In the genomic region with DNA sequence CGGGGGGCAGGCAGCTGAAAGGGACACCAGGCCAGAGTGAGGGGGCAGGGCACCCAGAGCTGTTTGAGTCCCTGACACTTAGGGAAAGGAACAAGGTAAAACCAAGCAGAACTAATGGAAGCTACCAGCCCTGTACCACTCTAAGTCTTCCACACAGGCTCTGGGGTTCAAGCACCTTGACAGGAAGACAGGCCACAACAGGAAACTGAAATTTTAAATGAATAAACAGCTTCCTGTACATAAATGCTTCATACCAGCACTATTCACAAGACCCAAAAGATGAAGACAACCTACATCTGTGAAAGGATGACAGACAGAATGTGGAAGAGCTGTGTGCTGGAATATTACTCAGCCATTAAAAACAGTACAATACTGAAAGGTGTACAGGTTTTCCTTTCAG, we compare ENCODE assay signal across 21 mouse cellular contexts. TPM values are rescaled to one million over a fixed set of nuclear protein-coding genes. Genes with fewer than 3 reads are reported as not detected.
"Had no signal": no experiment of that assay in that cellular context is flagged by ENCODE, and none has a peak within 500 bp of the region (broad histone marks: within the 10 kb centered on the region; RNA-seq: fewer than 3 reads in every experiment).

No protein-coding gene starts in this region.

- ATAC-seq: midbrain, embryonic 16.5 days had no signal

- DNase-seq: lung, adult 18-20 months; lung, embryonic 14.5 days; lung, postnatal 10 days; lung, postnatal 4 days; midbrain, embryonic 14.5 days; retina, postnatal 1 day; right cerebral cortex, adult 18-20 months; right cerebral cortex, postnatal 25 days; right cerebral cortex, postnatal 4 days; spleen, adult 18-20 months; thymus, adult 2 months; thymus, postnatal 25 days; thymus, postnatal 4 days had no signal

- H3K9me3 ChIP-seq: midbrain, embryonic 10.5 days; midbrain, embryonic 12.5 days; neural tube, embryonic 13.5 days; neural tube, embryonic 15.5 days had no signal

- H3K4me2 ChIP-seq: lung, embryonic 14.5 days; midbrain, embryonic 12.5 days; neural tube, embryonic 13.5 days; neural tube, embryonic 15.5 days had no signal

- H3K27ac ChIP-seq: midbrain, embryonic 10.5 days; midbrain, embryonic 12.5 days; neural tube, embryonic 13.5 days; neural tube, embryonic 15.5 days had no signal

- H3K9ac ChIP-seq: lung, embryonic 14.5 days; midbrain, embryonic 12.5 days; neural tube, embryonic 13.5 days; neural tube, embryonic 15.5 days had no signal

- H3K4me1 ChIP-seq: midbrain, embryonic 12.5 days; neural tube, embryonic 13.5 days; neural tube, embryonic 15.5 days had no signal

- H3K4me3 ChIP-seq: midbrain, embryonic 10.5 days; midbrain, embryonic 12.5 days; myocyte; neural tube, embryonic 13.5 days; neural tube, embryonic 15.5 days had no signal

- H3K27me3 ChIP-seq: midbrain, embryonic 12.5 days; neural tube, embryonic 13.5 days; neural tube, embryonic 15.5 days had no signal

RNA-seq across cellular contexts. Expression of gene Frrs1l, which starts 54.9 kb away (rescaled TPM):
- total RNA-seq: megakaryocyte, adult 5-6 weeks; megakaryocyte-erythroid progenitor cell, adult 5-6 weeks had no signal
- polyA plus RNA-seq: myocyte; thymus, adult 2 months had no signal
